Mouse (Mus musculus) testis, adult 2 months (tissue): ENCODE results near the gene Ncan.

ENCODE experiments used
- CTCF ChIP-seq: fragments of 200-500 bp; IDR thresholded peaks from 2 replicates; pipeline ENCODE4 v1.5.1; 2012; ENCODE audit warnings: low read depth, mild to moderate bottlenecking, inconsistent platforms, low read length, moderate library complexity; ENCODE audit not compliant: control insufficient read depth, insufficient read depth, insufficient replicate concordance
- POLR2A ChIP-seq: fragments of 200-500 bp; IDR thresholded peaks from 2 replicates; pipeline ENCODE4 v1.6.1; 2012; ENCODE audit warnings: low read depth, mild to moderate bottlenecking, inconsistent platforms, low read length, moderate library complexity; ENCODE audit not compliant: control insufficient read depth

DNA sequence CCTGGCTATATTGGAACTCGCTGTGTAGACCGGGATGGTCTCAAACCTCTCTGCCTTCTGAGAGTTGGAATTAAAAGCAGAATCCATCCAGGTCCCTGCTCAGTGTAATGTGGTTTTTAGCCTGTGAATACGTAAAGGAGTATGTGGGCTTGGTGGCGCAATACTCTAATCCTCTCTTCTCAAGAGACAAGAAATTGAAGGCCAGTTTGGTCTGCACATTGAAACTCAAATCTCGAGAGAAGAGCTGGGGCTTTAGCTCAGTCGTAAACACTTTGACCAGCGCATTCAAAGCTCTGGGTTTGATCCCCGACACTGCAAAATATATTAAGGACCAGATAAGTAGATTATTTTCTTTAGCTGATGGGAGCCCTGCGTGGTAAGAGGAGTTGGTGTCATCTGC is 19.3 kb upstream of the Ncan start:
- no peak for TF ChIP-seq CTCF
- TF ChIP-seq POLR2A, result no peak
